Mouse (Mus musculus): ENCODE results near the gene Enpp1.

- TF ChIP-seq CTCF (IDR thresholded peaks at IDR 0.05; ENCODE audit: insufficient read depth, low read length) (no peak), POLR2A (IDR thresholded peaks at IDR 0.05; ENCODE audit: borderline replicate concordance, extremely low read depth, low read depth, low read length) (no peak)
Observed at GRCm38 (mm10) chr10:24677681-24678080, 34.3 kb downstream of the Enpp1 start.
